Mouse (Mus musculus): ENCODE results near the gene Fam71f2. TPM values are rescaled to one million over a fixed set of nuclear protein-coding genes. Genes with fewer than 3 reads are reported as not detected.

Gene Fam71f2
- 0.51 and 0.68 TPM in 2 replicates for polyA plus RNA-seq (2015; fragmentation: Nextera tagmentation; extraction: Ambion mirVana)

GRCm38 (mm10) chr6:29279293-29279692 lies at the start of gene Fam71f2:
TSS of gene Fam71f2 (plus strand) at chr6:29279593.
- no peaks in the 10 kb centered on the region for H3K27me3 ChIP-seq
- H3K36me3 ChIP-seq, result peaks cover 5% of the 10 kb centered on the region
- H3K9me3 ChIP-seq, result no peaks in the 10 kb centered on the region
- peaks cover 3% of the 10 kb centered on the region; the same call in 1 of the 2 replicates for H3K4me1 ChIP-seq
- WGBS, result 77% methylated on average over 8 of the region's 8 CpGs
- H3K9ac ChIP-seq, result no peak within 1 kb of the TSS
- H3K4me3 ChIP-seq, result no peak within 1 kb of the TSS
- H3K4me2 ChIP-seq, result no peak within 1 kb of the TSS
- no peak within 1 kb of the TSS for H3K27ac ChIP-seq
- ATAC-seq (ENCODE audit: borderline replicate concordance, extremely low read depth, low FRiP score, low TSS enrichment), result no peak; the same call in 1 of the 2 replicates

- no peaks in the 10 kb centered on the region for H3K4me1 ChIP-seq
- H3K27me3 ChIP-seq, result no peaks in the 10 kb centered on the region
- H3K9ac ChIP-seq, result no peak overlapping the region
- no peaks in the 10 kb centered on the region for H3K9me3 ChIP-seq
- H3K36me3 ChIP-seq, result no peaks in the 10 kb centered on the region
- WGBS, result 62% methylated on average over 6 of the region's 6 CpGs
- H3K27ac ChIP-seq, result no peak overlapping the region
- ATAC-seq (ENCODE audit: borderline replicate concordance, extremely low read depth, low FRiP score, low TSS enrichment), result no peak
- H3K4me3 ChIP-seq, result no peak overlapping the region
- H3K4me2 ChIP-seq, result no peak overlapping the region
These were observed 49.0 kb upstream of the Fam71f2 start for GRCm38 (mm10) chr6:29230386-29230785.

- no peak for ATAC-seq (ENCODE audit: borderline replicate concordance, extremely low read depth, low FRiP score, low TSS enrichment)
- Histone ChIP-seq H3K9me3 (no peaks in the 10 kb centered on the region), H3K4me2 (no peak overlapping the region), H3K27ac (no peak overlapping the region), H3K9ac (no peak overlapping the region), H3K27me3 (no peaks in the 10 kb centered on the region), H3K36me3 (no peaks in the 10 kb centered on the region), H3K4me1 (no peaks in the 10 kb centered on the region), H3K4me3 (no peak overlapping the region)
- WGBS, result 68% methylated on average over 3 of the region's 3 CpGs
These were observed 47.6 kb upstream of the Fam71f2 start for GRCm38 (mm10) chr6:29231799-29232198.

- no peaks in the 10 kb centered on the region for H3K27me3 ChIP-seq
- no peak for ATAC-seq (ENCODE audit: borderline replicate concordance, extremely low read depth, low FRiP score, low TSS enrichment)
- no peak overlapping the region for H3K9ac ChIP-seq
- no peaks in the 10 kb centered on the region for H3K4me1 ChIP-seq
- 63% methylated on average over 6 of the region's 6 CpGs for WGBS
- H3K9me3 ChIP-seq, result no peaks in the 10 kb centered on the region
- H3K4me3 ChIP-seq, result no peak overlapping the region
- H3K4me2 ChIP-seq, result no peak overlapping the region
- no peak overlapping the region for H3K27ac ChIP-seq
- H3K36me3 ChIP-seq, result no peaks in the 10 kb centered on the region
These were observed 47.1 kb upstream of the Fam71f2 start for GRCm38 (mm10) chr6:29232321-29232720.

GRCm38 (mm10) chr6:29233710-29234109 lies 45.7 kb upstream of the Fam71f2 start:
- Histone ChIP-seq H3K9ac (no peak overlapping the region), H3K4me1 (no peaks in the 10 kb centered on the region), H3K9me3 (no peaks in the 10 kb centered on the region), H3K27me3 (no peaks in the 10 kb centered on the region), H3K27ac (no peak overlapping the region), H3K36me3 (no peaks in the 10 kb centered on the region), H3K4me2 (no peak overlapping the region), H3K4me3 (no peak overlapping the region)
- ATAC-seq (ENCODE audit: borderline replicate concordance, extremely low read depth, low FRiP score, low TSS enrichment), result no peak
- 61% methylated on average over 3 of the region's 3 CpGs for WGBS

GRCm38 (mm10) chr6:29234272-29234671 lies 45.1 kb upstream of the Fam71f2 start:
- ATAC-seq (ENCODE audit: borderline replicate concordance, extremely low read depth, low FRiP score, low TSS enrichment), result no peak
- H3K4me3 ChIP-seq, result no peak overlapping the region
- H3K9me3 ChIP-seq, result no peaks in the 10 kb centered on the region
- no peaks in the 10 kb centered on the region for H3K27me3 ChIP-seq
- no peak overlapping the region for H3K4me2 ChIP-seq
- no peak overlapping the region for H3K27ac ChIP-seq
- no peak overlapping the region for H3K9ac ChIP-seq
- H3K4me1 ChIP-seq, result no peaks in the 10 kb centered on the region
- 44% methylated on average over 8 of the region's 8 CpGs for WGBS
- no peaks in the 10 kb centered on the region for H3K36me3 ChIP-seq

GRCm38 (mm10) chr6:29240806-29241205 lies 38.6 kb upstream of the Fam71f2 start:
- Histone ChIP-seq H3K9ac (no peak overlapping the region), H3K4me1 (0 out of 2 replicates have a peak, but pooled peaks cover 6% of the 10 kb centered on the region), H3K4me2 (no peak overlapping the region), H3K27ac (no peak overlapping the region), H3K4me3 (no peak overlapping the region), H3K9me3 (no peaks in the 10 kb centered on the region), H3K27me3 (no peaks in the 10 kb centered on the region; the same call in 1 of the 2 replicates), H3K36me3 (no peaks in the 10 kb centered on the region)
- ATAC-seq (ENCODE audit: borderline replicate concordance, extremely low read depth, low FRiP score, low TSS enrichment), result no peak
- 31% methylated on average over 2 of the region's 2 CpGs for WGBS

GRCm38 (mm10) chr6:29241697-29242096 lies 37.7 kb upstream of the Fam71f2 start:
- Histone ChIP-seq H3K27me3 (no peaks in the 10 kb centered on the region; the same call in 1 of the 2 replicates), H3K4me1 (0 out of 2 replicates have a peak, but pooled peaks cover 6% of the 10 kb centered on the region), H3K27ac (no peak overlapping the region), H3K4me3 (no peak overlapping the region), H3K4me2 (no peak overlapping the region), H3K9ac (no peak overlapping the region), H3K36me3 (no peaks in the 10 kb centered on the region), H3K9me3 (no peaks in the 10 kb centered on the region)
- no peak for ATAC-seq (ENCODE audit: borderline replicate concordance, extremely low read depth, low FRiP score, low TSS enrichment)
- 69% methylated on average over 2 of the region's 2 CpGs for WGBS

- Histone ChIP-seq H3K27ac (no peak overlapping the region), H3K9me3 (no peaks in the 10 kb centered on the region), H3K4me3 (no peak overlapping the region), H3K4me2 (no peak overlapping the region), H3K4me1 (0 out of 2 replicates have a peak, but pooled peaks cover 6% of the 10 kb centered on the region), H3K36me3 (no peaks in the 10 kb centered on the region), H3K27me3 (no peaks in the 10 kb centered on the region; the same call in 1 of the 2 replicates), H3K9ac (no peak overlapping the region)
- WGBS, result 62% methylated on average over 1 of the region's 1 CpGs
- ATAC-seq (ENCODE audit: borderline replicate concordance, extremely low read depth, low FRiP score, low TSS enrichment), result no peak
These were observed 37.1 kb upstream of the Fam71f2 start for GRCm38 (mm10) chr6:29242265-29242664.

GRCm38 (mm10) chr6:29245272-29246120 lies 33.9 kb upstream of the Fam71f2 start:
- Histone ChIP-seq H3K4me1 (0 out of 2 replicates have a peak, but pooled peaks cover 6% of the 10 kb centered on the region), H3K27me3 (no peaks in the 10 kb centered on the region; the same call in 1 of the 2 replicates), H3K9ac (no peak overlapping the region)

GRCm38 (mm10) chr6:29246183-29246582 lies 33.2 kb upstream of the Fam71f2 start:
- no peaks in the 10 kb centered on the region for H3K9me3 ChIP-seq

More at GRCm38 (mm10) chr6:29245272-29246120, 33.9 kb upstream of the Fam71f2 start:
- ATAC-seq (ENCODE audit: borderline replicate concordance, extremely low read depth, low FRiP score, low TSS enrichment), result no peak
- Histone ChIP-seq H3K36me3 (no peaks in the 10 kb centered on the region), H3K27ac (no peak overlapping the region), H3K9me3 (no peaks in the 10 kb centered on the region), H3K4me3 (no peak overlapping the region), H3K4me2 (no peak overlapping the region)
- 32% methylated on average over 14 of the region's 14 CpGs for WGBS

GRCm38 (mm10) chr6:29246585-29246984 lies 32.8 kb upstream of the Fam71f2 start:
- WGBS, result 43% methylated on average over 5 of the region's 5 CpGs
- Histone ChIP-seq H3K4me3 (no peak overlapping the region), H3K4me1 (0 out of 2 replicates have a peak, but pooled peaks cover 6% of the 10 kb centered on the region), H3K27me3 (no peaks in the 10 kb centered on the region; the same call in 1 of the 2 replicates), H3K4me2 (no peak overlapping the region), H3K9me3 (no peaks in the 10 kb centered on the region), H3K27ac (no peak overlapping the region), H3K36me3 (no peaks in the 10 kb centered on the region), H3K9ac (no peak overlapping the region)
- ATAC-seq (ENCODE audit: borderline replicate concordance, extremely low read depth, low FRiP score, low TSS enrichment), result no peak

More at GRCm38 (mm10) chr6:29246183-29246582, 33.2 kb upstream of the Fam71f2 start:
- no peak overlapping the region for H3K9ac ChIP-seq
- H3K4me1 ChIP-seq, result 0 out of 2 replicates have a peak, but pooled peaks cover 6% of the 10 kb centered on the region
- no peak overlapping the region for H3K4me2 ChIP-seq
- 56% methylated on average over 3 of the region's 3 CpGs for WGBS
- no peaks in the 10 kb centered on the region for H3K36me3 ChIP-seq
- H3K27ac ChIP-seq, result no peak overlapping the region
- no peak overlapping the region for H3K4me3 ChIP-seq
- no peaks in the 10 kb centered on the region; the same call in 1 of the 2 replicates for H3K27me3 ChIP-seq
- ATAC-seq (ENCODE audit: borderline replicate concordance, extremely low read depth, low FRiP score, low TSS enrichment), result no peak
